Mouse (Mus musculus) cortical plate, adult 2 months (tissue): ENCODE results near the gene Clcf1. TPM values are rescaled to one million over a fixed set of nuclear protein-coding genes. Genes with fewer than 3 reads are reported as not detected.
A peak's percentile ranks its signal among the peaks of the same experiment; 100 is the strongest.

Experiments
- H3K27ac ChIP-seq: fragments of 200-500 bp; 2 replicates; pipeline ENCODE4 v1.5.1; 2012; ENCODE audit warnings: low read length, control low read depth, inconsistent platforms; ENCODE audit not compliant: insufficient read depth
- H3K4me1 ChIP-seq: fragments of 200-500 bp; 2 replicates; pipeline ENCODE4 v1.6.1; 2011; ENCODE audit warnings: low read length; ENCODE audit not compliant: control insufficient read depth, insufficient read depth
- H3K4me3 ChIP-seq: fragments of 200-500 bp; 2 replicates; pipeline ENCODE4 v1.5.1; 2011; ENCODE audit warnings: mild to moderate bottlenecking, low read length, control low read depth; ENCODE audit not compliant: insufficient read depth
- CTCF ChIP-seq: fragments of 200-500 bp; IDR thresholded peaks from 2 replicates; pipeline ENCODE4 v1.5.1; 2011; ENCODE audit warnings: mild to moderate bottlenecking, control low read depth, low read length; ENCODE audit not compliant: insufficient read depth; ENCODE audit errors: extremely low read depth
- POLR2A ChIP-seq: fragments of 200-500 bp; IDR thresholded peaks from 2 replicates; pipeline ENCODE4 v1.6.1; 2011; ENCODE audit warnings: mild to moderate bottlenecking, low read length, control low read depth; ENCODE audit not compliant: insufficient read depth; ENCODE audit errors: extremely low read depth
- polyA plus RNA-seq: library from polyadenylated mRNA; depleted of rRNA; stranded (reverse); fragments of >200 nt; gene quantifications from 2 replicates; pipeline ENCODE4 v1.2.3, GENCODE M21; 2012

Gene Clcf1
- polyA plus RNA-seq, 1 experiment, result 2.4 TPM

GRCm38 (mm10) chr19:4215451-4215840, 1.4 kb downstream of the Clcf1 start:
- H3K4me1 ChIP-seq, result no peaks in the 10 kb centered on the region
- peak overlapping the region; percentile 22 for H3K4me3 ChIP-seq
- TF ChIP-seq CTCF (no peak), POLR2A (no peak)
- H3K27ac ChIP-seq, result no peak overlapping the region

- H3K4me1 ChIP-seq, result no peaks in the 10 kb centered on the region
- TF ChIP-seq POLR2A (no peak), CTCF (peak; percentile 46)
Measured at GRCm38 (mm10) chr19:4216041-4216685, 2.1 kb downstream of the Clcf1 start.

GRCm38 (mm10) chr19:4217140-4217539, 3.1 kb downstream of the Clcf1 start:
- no peaks in the 10 kb centered on the region for H3K4me1 ChIP-seq
- no peak for TF ChIP-seq CTCF
- no peak for TF ChIP-seq POLR2A
- H3K27ac ChIP-seq, result 0 out of 2 replicates have a peak overlapping the region, but pooled peaks have one; percentile 6
- no peak overlapping the region for H3K4me3 ChIP-seq

More at GRCm38 (mm10) chr19:4216041-4216685, 2.1 kb downstream of the Clcf1 start:
- Histone ChIP-seq H3K4me3 (peak overlapping the region; percentile 22; the same call in 1 of the 2 replicates), H3K27ac (no peak overlapping the region)

GRCm38 (mm10) chr19:4217855-4218254, 3.8 kb downstream of the Clcf1 start:
- no peak overlapping the region for H3K27ac ChIP-seq
- H3K4me1 ChIP-seq, result no peaks in the 10 kb centered on the region
- TF ChIP-seq POLR2A, result no peak
- no peak for TF ChIP-seq CTCF
- H3K4me3 ChIP-seq, result no peak overlapping the region

- TF ChIP-seq POLR2A (no peak), CTCF (no peak)
- Histone ChIP-seq H3K4me1 (no peaks in the 10 kb centered on the region), H3K4me3 (no peak overlapping the region), H3K27ac (no peak overlapping the region)
Measured at GRCm38 (mm10) chr19:4218293-4218692, 4.3 kb downstream of the Clcf1 start.

- Histone ChIP-seq H3K4me3 (no peak overlapping the region), H3K4me1 (no peaks in the 10 kb centered on the region), H3K27ac (no peak overlapping the region)
- TF ChIP-seq POLR2A (no peak), CTCF (no peak)
Measured at GRCm38 (mm10) chr19:4218784-4219183, 4.7 kb downstream of the Clcf1 start.

GRCm38 (mm10) chr19:4219943-4220342, 5.9 kb downstream of the Clcf1 start:
- TF ChIP-seq POLR2A (no peak), CTCF (no peak)
- H3K27ac ChIP-seq, result no peak overlapping the region
- no peak overlapping the region for H3K4me3 ChIP-seq
- H3K4me1 ChIP-seq, result no peaks in the 10 kb centered on the region

- no peak for TF ChIP-seq POLR2A
- no peak for TF ChIP-seq CTCF
- Histone ChIP-seq H3K4me1 (no peaks in the 10 kb centered on the region), H3K27ac (no peak overlapping the region), H3K4me3 (no peak overlapping the region)
Measured at GRCm38 (mm10) chr19:4220416-4220815, 6.4 kb downstream of the Clcf1 start.

- no peak for TF ChIP-seq POLR2A
- TF ChIP-seq CTCF, result no peak
- Histone ChIP-seq H3K4me1 (no peaks in the 10 kb centered on the region), H3K4me3 (no peak overlapping the region), H3K27ac (no peak overlapping the region)
Measured at GRCm38 (mm10) chr19:4220957-4221743, 7.1 kb downstream of the Clcf1 start.

GRCm38 (mm10) chr19:4222165-4222564, 8.1 kb downstream of the Clcf1 start:
- Histone ChIP-seq H3K4me1 (no peaks in the 10 kb centered on the region), H3K27ac (no peak overlapping the region), H3K4me3 (no peak overlapping the region)
- TF ChIP-seq POLR2A, result no peak
- TF ChIP-seq CTCF, result no peak
